Mouse (Mus musculus): ENCODE measurements around the gene B830017H08Rik. TPM values are rescaled to one million over a fixed set of nuclear protein-coding genes. Genes with fewer than 3 reads are reported as not detected.

The B830017H08Rik gene
- polyA plus RNA-seq, 1 experiment from 2014 or later = not detected

GRCm38 (mm10) chr16:17851331-17851730 lies 18.4 kb downstream of the B830017H08Rik start:
- H3K27ac ChIP-seq (ENCODE audit: low read depth, low read length) = no peak overlapping the region
- no peaks in the 10 kb centered on the region for H3K27me3 ChIP-seq (ENCODE audit: control insufficient read depth, insufficient read depth, low read length)
- no peak for ATAC-seq (replicated peaks; ENCODE audit: insufficient number of reproducible peaks, low FRiP score, low TSS enrichment)
- H3K4me3 ChIP-seq (ENCODE audit: low read depth, low read length) = no peak overlapping the region
- WGBS (ENCODE audit: insufficient replicate concordance) = 95% methylated on average over 5 of the region's 5 CpGs
- H3K4me2 ChIP-seq = no peak overlapping the region
- no peaks in the 10 kb centered on the region for H3K9me3 ChIP-seq (replicated peaks; ENCODE audit: control insufficient read depth, low read length)
- H3K36me3 ChIP-seq (ENCODE audit: control insufficient read depth, insufficient read depth, low read length) = peaks cover 24% of the 10 kb centered on the region
- no peaks in the 10 kb centered on the region for H3K4me1 ChIP-seq (ENCODE audit: control insufficient read depth, insufficient read depth, low read length)
- H3K9ac ChIP-seq (ENCODE audit: low read depth, low read length) = no peak overlapping the region

- WGBS (ENCODE audit: insufficient replicate concordance) = 81% methylated on average over 1 of the region's 1 CpGs
- ATAC-seq (replicated peaks; ENCODE audit: insufficient number of reproducible peaks, low FRiP score, low TSS enrichment) = no peak
- H3K9ac ChIP-seq (ENCODE audit: low read depth, low read length) = no peak overlapping the region
Observed at GRCm38 (mm10) chr16:17851860-17852259, 18.9 kb downstream of the B830017H08Rik start.

GRCm38 (mm10) chr16:17853263-17853662 lies 20.3 kb downstream of the B830017H08Rik start:
- ATAC-seq (replicated peaks; ENCODE audit: insufficient number of reproducible peaks, low FRiP score, low TSS enrichment) = no peak
- WGBS (ENCODE audit: insufficient replicate concordance) = 84% methylated on average over 2 of the region's 2 CpGs
- Histone ChIP-seq H3K27ac (ENCODE audit: low read depth, low read length) (no peak overlapping the region), H3K4me1 (ENCODE audit: control insufficient read depth, insufficient read depth, low read length) (no peaks in the 10 kb centered on the region), H3K9me3 (replicated peaks; ENCODE audit: control insufficient read depth, low read length) (no peaks in the 10 kb centered on the region), H3K4me3 (ENCODE audit: low read depth, low read length) (no peak overlapping the region), H3K27me3 (ENCODE audit: control insufficient read depth, insufficient read depth, low read length) (no peaks in the 10 kb centered on the region), H3K4me2 (no peak overlapping the region), H3K36me3 (ENCODE audit: control insufficient read depth, insufficient read depth, low read length) (peaks cover 33% of the 10 kb centered on the region), H3K9ac (ENCODE audit: low read depth, low read length) (no peak overlapping the region)

More at GRCm38 (mm10) chr16:17851860-17852259, 18.9 kb downstream of the B830017H08Rik start:
- Histone ChIP-seq H3K4me3 (ENCODE audit: low read depth, low read length) (no peak overlapping the region), H3K27me3 (ENCODE audit: control insufficient read depth, insufficient read depth, low read length) (no peaks in the 10 kb centered on the region), H3K27ac (ENCODE audit: low read depth, low read length) (no peak overlapping the region), H3K4me1 (ENCODE audit: control insufficient read depth, insufficient read depth, low read length) (no peaks in the 10 kb centered on the region), H3K4me2 (no peak overlapping the region), H3K9me3 (replicated peaks; ENCODE audit: control insufficient read depth, low read length) (no peaks in the 10 kb centered on the region), H3K36me3 (ENCODE audit: control insufficient read depth, insufficient read depth, low read length) (peaks cover 24% of the 10 kb centered on the region)

- Histone ChIP-seq H3K4me3 (ENCODE audit: low read depth, low read length) (no peak overlapping the region), H3K27ac (ENCODE audit: low read depth, low read length) (no peak overlapping the region), H3K4me2 (no peak overlapping the region), H3K4me1 (ENCODE audit: control insufficient read depth, insufficient read depth, low read length) (no peaks in the 10 kb centered on the region), H3K9me3 (replicated peaks; ENCODE audit: control insufficient read depth, low read length) (no peaks in the 10 kb centered on the region), H3K36me3 (ENCODE audit: control insufficient read depth, insufficient read depth, low read length) (peaks cover 40% of the 10 kb centered on the region), H3K27me3 (ENCODE audit: control insufficient read depth, insufficient read depth, low read length) (no peaks in the 10 kb centered on the region), H3K9ac (ENCODE audit: low read depth, low read length) (no peak overlapping the region)
- ATAC-seq (replicated peaks; ENCODE audit: insufficient number of reproducible peaks, low FRiP score, low TSS enrichment) = no peak
- WGBS (ENCODE audit: insufficient replicate concordance) = 91% methylated on average over 7 of the region's 7 CpGs
Observed at GRCm38 (mm10) chr16:17857157-17857556, 24.2 kb downstream of the B830017H08Rik start.

- Histone ChIP-seq H3K27me3 (ENCODE audit: control insufficient read depth, insufficient read depth, low read length) (no peaks in the 10 kb centered on the region), H3K9me3 (replicated peaks; ENCODE audit: control insufficient read depth, low read length) (no peaks in the 10 kb centered on the region), H3K4me2 (no peak overlapping the region), H3K36me3 (ENCODE audit: control insufficient read depth, insufficient read depth, low read length) (peaks cover 32% of the 10 kb centered on the region), H3K9ac (ENCODE audit: low read depth, low read length) (no peak overlapping the region), H3K4me3 (ENCODE audit: low read depth, low read length) (no peak overlapping the region), H3K4me1 (ENCODE audit: control insufficient read depth, insufficient read depth, low read length) (no peaks in the 10 kb centered on the region), H3K27ac (ENCODE audit: low read depth, low read length) (no peak overlapping the region)
- ATAC-seq (replicated peaks; ENCODE audit: insufficient number of reproducible peaks, low FRiP score, low TSS enrichment) = no peak
Observed at GRCm38 (mm10) chr16:17858592-17858991, 25.7 kb downstream of the B830017H08Rik start.

- Histone ChIP-seq H3K9ac (ENCODE audit: low read depth, low read length) (no peak overlapping the region), H3K27me3 (ENCODE audit: control insufficient read depth, insufficient read depth, low read length) (no peaks in the 10 kb centered on the region), H3K4me2 (no peak overlapping the region), H3K36me3 (ENCODE audit: control insufficient read depth, insufficient read depth, low read length) (0 out of 2 replicates have a peak, but pooled peaks cover 3% of the 10 kb centered on the region), H3K4me3 (ENCODE audit: low read depth, low read length) (no peak overlapping the region), H3K4me1 (ENCODE audit: control insufficient read depth, insufficient read depth, low read length) (no peaks in the 10 kb centered on the region), H3K9me3 (replicated peaks; ENCODE audit: control insufficient read depth, low read length) (no peaks in the 10 kb centered on the region), H3K27ac (ENCODE audit: low read depth, low read length) (no peak overlapping the region)
- WGBS (ENCODE audit: insufficient replicate concordance) = 87% methylated on average over 2 of the region's 2 CpGs
- no peak for ATAC-seq (replicated peaks; ENCODE audit: insufficient number of reproducible peaks, low FRiP score, low TSS enrichment)
Observed at GRCm38 (mm10) chr16:17865293-17865692, 32.4 kb downstream of the B830017H08Rik start.

GRCm38 (mm10) chr16:17865770-17866169 lies 32.8 kb downstream of the B830017H08Rik start:
- H3K9me3 ChIP-seq (replicated peaks; ENCODE audit: control insufficient read depth, low read length) = no peaks in the 10 kb centered on the region
- no peak for ATAC-seq (replicated peaks; ENCODE audit: insufficient number of reproducible peaks, low FRiP score, low TSS enrichment)
- H3K4me1 ChIP-seq (ENCODE audit: control insufficient read depth, insufficient read depth, low read length) = no peaks in the 10 kb centered on the region
- 0 out of 2 replicates have a peak, but pooled peaks cover 3% of the 10 kb centered on the region for H3K36me3 ChIP-seq (ENCODE audit: control insufficient read depth, insufficient read depth, low read length)
- no peak overlapping the region for H3K4me2 ChIP-seq
- WGBS (ENCODE audit: insufficient replicate concordance) = 76% methylated on average over 6 of the region's 6 CpGs
- no peaks in the 10 kb centered on the region for H3K27me3 ChIP-seq (ENCODE audit: control insufficient read depth, insufficient read depth, low read length)
- no peak overlapping the region for H3K9ac ChIP-seq (ENCODE audit: low read depth, low read length)
- no peak overlapping the region for H3K4me3 ChIP-seq (ENCODE audit: low read depth, low read length)
- H3K27ac ChIP-seq (ENCODE audit: low read depth, low read length) = no peak overlapping the region

GRCm38 (mm10) chr16:17871248-17871647 lies 38.3 kb downstream of the B830017H08Rik start:
- Histone ChIP-seq H3K9me3 (replicated peaks; ENCODE audit: control insufficient read depth, low read length) (no peaks in the 10 kb centered on the region), H3K4me1 (ENCODE audit: control insufficient read depth, insufficient read depth, low read length) (peaks cover 39% of the 10 kb centered on the region), H3K9ac (ENCODE audit: low read depth, low read length) (no peak overlapping the region), H3K36me3 (ENCODE audit: control insufficient read depth, insufficient read depth, low read length) (0 out of 2 replicates have a peak, but pooled peaks cover 3% of the 10 kb centered on the region), H3K4me2 (no peak overlapping the region), H3K4me3 (ENCODE audit: low read depth, low read length) (no peak overlapping the region), H3K27me3 (ENCODE audit: control insufficient read depth, insufficient read depth, low read length) (no peaks in the 10 kb centered on the region), H3K27ac (ENCODE audit: low read depth, low read length) (no peak overlapping the region)
- 34% methylated on average over 5 of the region's 5 CpGs for WGBS (ENCODE audit: insufficient replicate concordance)
- no peak for ATAC-seq (replicated peaks; ENCODE audit: insufficient number of reproducible peaks, low FRiP score, low TSS enrichment)

- WGBS (ENCODE audit: insufficient replicate concordance) = 13% methylated on average over 4 of the region's 4 CpGs
- Histone ChIP-seq H3K36me3 (ENCODE audit: control insufficient read depth, insufficient read depth, low read length) (0 out of 2 replicates have a peak, but pooled peaks cover 3% of the 10 kb centered on the region), H3K9ac (ENCODE audit: low read depth, low read length) (no peak overlapping the region), H3K27ac (ENCODE audit: low read depth, low read length) (peak overlapping the region; percentile 43; the same call in 1 of the 2 replicates), H3K9me3 (replicated peaks; ENCODE audit: control insufficient read depth, low read length) (no peaks in the 10 kb centered on the region), H3K4me2 (no peak overlapping the region), H3K4me3 (ENCODE audit: low read depth, low read length) (no peak overlapping the region), H3K4me1 (ENCODE audit: control insufficient read depth, insufficient read depth, low read length) (peaks cover 39% of the 10 kb centered on the region), H3K27me3 (ENCODE audit: control insufficient read depth, insufficient read depth, low read length) (no peaks in the 10 kb centered on the region)
- no peak for ATAC-seq (replicated peaks; ENCODE audit: insufficient number of reproducible peaks, low FRiP score, low TSS enrichment)
Observed at GRCm38 (mm10) chr16:17872995-17873394, 40.1 kb downstream of the B830017H08Rik start.

Data from heart, embryonic 11.5 days (tissue).